In the genomic region with DNA sequence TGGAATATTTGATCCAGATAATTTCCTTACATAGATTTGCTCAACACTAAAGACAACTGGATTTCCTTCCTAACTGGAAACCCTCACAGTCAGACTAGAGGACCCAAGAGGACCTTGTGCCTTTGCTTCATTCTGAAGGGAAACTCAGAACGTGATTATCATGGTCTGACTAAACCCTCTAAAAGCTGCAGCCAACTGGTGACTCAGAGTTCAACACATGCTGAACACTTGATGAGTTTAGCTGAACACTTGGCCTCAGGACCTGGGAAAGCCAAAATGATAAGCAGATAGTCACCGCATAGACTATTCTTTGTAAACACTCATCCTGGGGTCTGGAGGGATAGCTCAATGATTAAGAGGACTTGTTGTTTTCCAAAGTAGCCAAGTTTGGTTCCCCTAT, we compare ENCODE assay signal across 8 mouse cellular contexts.
"Had no signal": no experiment of that assay in that cellular context is flagged by ENCODE, and none has a peak within 500 bp of the region (broad histone marks: within the 10 kb centered on the region; RNA-seq: fewer than 3 reads in every experiment).

No protein-coding gene starts in this region.

- DNase-seq: kidney, postnatal 25 days; layer of hippocampus, postnatal 36 days; lung, adult 2 months; lung, postnatal 36 days; midbrain, embryonic 14.5 days; right cerebral cortex, adult 18-20 months; right cerebral cortex, postnatal 25 days; thymus, postnatal 36 days had no signal
